Mouse (Mus musculus) gastrocnemius, postnatal 14 days (tissue): ENCODE measurements around the gene Anapc16. TPM values are rescaled to one million over a fixed set of nuclear protein-coding genes. Genes with fewer than 3 reads are reported as not detected.

Experiments used
- DNase-seq: peaks from one replicate; pipeline ENCODE4 v3.0.0; 2021; ENCODE audit warnings: mixed read lengths
- intact Hi-C: fragments of 180-260 bp; cut with DNase I; formaldehyde crosslinking; loops from one replicate; pipeline ENCODE4 v1.15.1; 2025; ENCODE audit warnings: low total_unique reads
- total RNA-seq, 2 experiments: library from RNA; stranded (reverse); gene quantifications; 2 replicates each; pipeline ENCODE4 v1.2.3; 2021

The Anapc16 gene
- total RNA-seq, 2 experiments from 2014 or later: 35.6 to 47.3 TPM

- no peak for DNase-seq
- intact Hi-C loops: no loop called here
Observed at GRCm38 (mm10) chr10:59952781-59953563, 50.0 kb downstream of the Anapc16 start.

- peak; percentile 63 for DNase-seq
- intact Hi-C loops: no loop called here
Observed at GRCm38 (mm10) chr10:59952152-59952780, 50.7 kb downstream of the Anapc16 start.

- DNase-seq: peak; percentile 100
- intact Hi-C loops: no loop called here
Observed at GRCm38 (mm10) chr10:59951211-59952151, 51.5 kb downstream of the Anapc16 start, which contains the start of gene Ddit4. Gene Ddit4, minus strand, starts transcription at chr10:59951834.

- intact Hi-C loops: no loop called here
- peak; percentile 80 for DNase-seq
Observed at GRCm38 (mm10) chr10:59950716-59951191, 52.2 kb downstream of the Anapc16 start.

GRCm38 (mm10) chr10:59949783-59950605, 52.9 kb downstream of the Anapc16 start:
- no peak for DNase-seq
- intact Hi-C loops: loop anchor here (2.0 kb wide), 1 partner anchor 51 kb away; no protein-coding TSS in a partner anchor

- intact Hi-C loops: loop anchor here (2.0 kb wide), 1 partner anchor 50 kb away; no protein-coding TSS in a partner anchor
- peak; percentile 43 for DNase-seq
Observed at GRCm38 (mm10) chr10:59949255-59949648, 53.7 kb downstream of the Anapc16 start.

GRCm38 (mm10) chr10:59948363-59949254, 54.3 kb downstream of the Anapc16 start:
- intact Hi-C loops: loop anchor here (2.0 kb wide), 1 partner anchor 50 kb away; no protein-coding TSS in a partner anchor
- DNase-seq: no peak

- intact Hi-C loops: loop anchor here (2.0 kb wide), 1 partner anchor 49 kb away; no protein-coding TSS in a partner anchor
- DNase-seq: no peak
Observed at GRCm38 (mm10) chr10:59947296-59948073, 55.5 kb downstream of the Anapc16 start.

GRCm38 (mm10) chr10:59946362-59946761, 56.6 kb downstream of the Anapc16 start:
- no peak for DNase-seq
- intact Hi-C loops: no loop called here

- intact Hi-C loops: no loop called here
Observed at GRCm38 (mm10) chr10:59945416-59945815, 57.5 kb downstream of the Anapc16 start.

GRCm38 (mm10) chr10:59943421-59943989, 59.4 kb downstream of the Anapc16 start:
- intact Hi-C loops: no loop called here
- peak; percentile 54 for DNase-seq

More at GRCm38 (mm10) chr10:59945416-59945815, 57.5 kb downstream of the Anapc16 start:
- DNase-seq: no peak

GRCm38 (mm10) chr10:59942847-59943420, 60.0 kb downstream of the Anapc16 start:
- peak; percentile 59 for DNase-seq
- intact Hi-C loops: no loop called here

- no peak for DNase-seq
- intact Hi-C loops: no loop called here
Observed at GRCm38 (mm10) chr10:59942281-59942846, 60.6 kb downstream of the Anapc16 start.

- no peak for DNase-seq
- intact Hi-C loops: loop anchor here (5.0 kb wide), 1 partner anchor 47 kb away; no protein-coding TSS in a partner anchor
Observed at GRCm38 (mm10) chr10:59939081-59939480, 63.9 kb downstream of the Anapc16 start.

- no peak for DNase-seq
- intact Hi-C loops: loop anchor here (5.0 kb wide), 1 partner anchor 46 kb away; no protein-coding TSS in a partner anchor
Observed at GRCm38 (mm10) chr10:59938662-59939061, 64.3 kb downstream of the Anapc16 start.
